Mouse (Mus musculus) midbrain, postnatal 0 days (tissue): ENCODE measurements at regions not wholly inside any gene's neighbourhood (a gene's known extent, or its start where the extent isn't known, plus 50 kb on each side); places are given as distances from the start of the nearest gene placed in this dataset.

ENCODE experiments used
- ATAC-seq: fragments of 200-750 bp; cut with Nextera tagmentation; 2 replicates; pipeline ENCODE4 v1.8.0; 2017; ENCODE audit warnings: moderate number of reproducible peaks, mild to moderate bottlenecking, moderate TSS enrichment, moderate library complexity; ENCODE audit not compliant: low FRiP score
- DNase-seq: peaks from one replicate; pipeline ENCODE4 v3.0.0-alpha.2; 2015; ENCODE audit warnings: low spot score
- H3K27ac ChIP-seq: fragments of 300-500 bp; sonication (generic); 2 replicates; pipeline ENCODE4 v1.5.1; 2014; ENCODE audit warnings: low read depth, mild to moderate bottlenecking, low read length, mixed read lengths
- H3K27me3 ChIP-seq: fragments of 300-500 bp; sonication (generic); 2 replicates; pipeline ENCODE4 v1.6.1; 2014; ENCODE audit warnings: low read length, control low read depth, mixed read lengths; ENCODE audit not compliant: insufficient read depth
- H3K36me3 ChIP-seq: fragments of 300-500 bp; sonication (generic); 2 replicates; pipeline ENCODE4 v1.6.1; 2014; ENCODE audit warnings: low read length, control low read depth, mixed read lengths; ENCODE audit not compliant: insufficient read depth
- H3K4me1 ChIP-seq: fragments of 300-500 bp; sonication (generic); 2 replicates; pipeline ENCODE4 v1.6.1; 2014; ENCODE audit warnings: mild to moderate bottlenecking, control low read depth, antibody characterized with exemption, low read length, mixed read lengths; ENCODE audit not compliant: insufficient read depth
- H3K4me2 ChIP-seq: fragments of 300-500 bp; sonication (generic); 2 replicates; pipeline ENCODE4 v1.6.1; 2014; ENCODE audit warnings: low read depth, mild to moderate bottlenecking, low read length, mixed read lengths; ENCODE audit not compliant: poor library complexity, severe bottlenecking
- H3K4me3 ChIP-seq: fragments of 300-500 bp; sonication (generic); 2 replicates; pipeline ENCODE4 v1.5.1; 2014; ENCODE audit warnings: low read depth, mild to moderate bottlenecking, low read length, moderate library complexity
- H3K9ac ChIP-seq: fragments of 300-500 bp; sonication (generic); replicated peaks from 2 replicates; pipeline ENCODE4 v1.6.1; 2014; ENCODE audit warnings: mild to moderate bottlenecking, low read length, moderate library complexity, mixed read lengths; ENCODE audit not compliant: poor library complexity, severe bottlenecking
- H3K9me3 ChIP-seq: fragments of 300-500 bp; sonication (generic); 2 replicates; pipeline ENCODE4 v1.6.1; 2016; ENCODE audit warnings: low read length, control low read depth
- CTCF ChIP-seq: IDR thresholded peaks from 2 replicates; pipeline ENCODE4 v1.5.1; 2016; ENCODE audit warnings: antibody characterized with exemption, mild to moderate bottlenecking
- WGBS: fragments of 180-500 bp; shearing (Covaris S2); extraction: QIAGEN DNeasy Blood & Tissue Kit; methylation state at CpG from one replicate; pipeline ENCODE4 v1.1.7; 2014; 5-methylcytosine and 5-hydroxymethylcytosine counted together

DNA sequence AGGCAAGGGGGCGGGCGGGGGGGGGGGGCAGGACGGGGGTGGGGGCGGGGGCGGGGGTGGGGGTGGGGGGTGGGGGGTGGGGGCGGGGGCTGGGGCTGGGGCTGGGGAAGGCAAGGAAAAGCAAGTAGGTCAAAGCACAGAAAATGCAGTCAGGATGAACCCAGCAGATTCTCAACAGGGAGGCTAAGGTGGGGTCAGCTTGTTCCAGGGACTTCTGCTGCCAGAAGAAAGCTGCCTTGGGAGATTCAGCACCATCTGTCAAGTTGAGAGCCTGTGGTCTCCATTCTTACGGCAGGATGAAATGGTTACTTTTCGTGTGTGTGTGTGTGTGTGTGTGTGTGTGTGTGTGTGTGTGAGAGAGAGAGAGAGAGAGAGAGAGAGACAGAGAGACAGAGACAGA lies 61.7 kb upstream of the Phyhipl start:
- Histone ChIP-seq H3K9me3 (no peaks in the 10 kb centered on the region), H3K4me3 (no peak overlapping the region), H3K27me3 (no peaks in the 10 kb centered on the region), H3K36me3 (no peaks in the 10 kb centered on the region), H3K4me2 (peak overlapping the region; percentile 18; the same call in 1 of the 2 replicates), H3K4me1 (no peaks in the 10 kb centered on the region), H3K27ac (no peak overlapping the region), H3K9ac (no peak overlapping the region)
- no peak for TF ChIP-seq CTCF
- 11% methylated on average over 2 of the region's 8 CpGs for WGBS
- DNase-seq = peak; percentile 58
- no peak for ATAC-seq

DNA sequence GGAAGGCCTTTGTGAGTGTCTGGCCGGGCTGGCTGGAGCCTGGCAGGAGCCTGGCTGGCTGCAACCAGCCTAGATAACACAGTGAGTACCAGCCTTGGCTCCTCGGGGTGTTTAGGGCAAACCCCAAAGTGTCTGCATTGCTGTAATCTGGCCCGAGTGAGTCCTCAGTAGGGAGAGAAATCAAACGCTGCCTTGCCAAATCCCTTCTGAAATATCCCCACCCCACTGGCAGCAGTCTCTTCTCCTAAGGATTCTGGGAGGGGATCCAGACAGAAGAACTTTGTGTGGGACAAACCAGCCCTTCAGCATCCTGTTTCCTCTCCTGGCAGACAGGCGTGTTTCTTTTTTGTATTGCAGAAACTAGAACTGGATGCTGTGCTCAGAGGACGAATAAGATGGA lies 61.3 kb upstream of the Phyhipl start:
- Histone ChIP-seq H3K4me2 (no peak overlapping the region), H3K27ac (peak overlapping the region; percentile 47; the same call in 1 of the 2 replicates), H3K4me1 (no peaks in the 10 kb centered on the region), H3K4me3 (no peak overlapping the region), H3K9ac (no peak overlapping the region), H3K27me3 (no peaks in the 10 kb centered on the region), H3K9me3 (no peaks in the 10 kb centered on the region), H3K36me3 (no peaks in the 10 kb centered on the region)
- DNase-seq (peak; percentile 91), ATAC-seq (peak; percentile 68)
- 7% methylated on average over 6 of the region's 6 CpGs for WGBS
- no peak for TF ChIP-seq CTCF

DNA sequence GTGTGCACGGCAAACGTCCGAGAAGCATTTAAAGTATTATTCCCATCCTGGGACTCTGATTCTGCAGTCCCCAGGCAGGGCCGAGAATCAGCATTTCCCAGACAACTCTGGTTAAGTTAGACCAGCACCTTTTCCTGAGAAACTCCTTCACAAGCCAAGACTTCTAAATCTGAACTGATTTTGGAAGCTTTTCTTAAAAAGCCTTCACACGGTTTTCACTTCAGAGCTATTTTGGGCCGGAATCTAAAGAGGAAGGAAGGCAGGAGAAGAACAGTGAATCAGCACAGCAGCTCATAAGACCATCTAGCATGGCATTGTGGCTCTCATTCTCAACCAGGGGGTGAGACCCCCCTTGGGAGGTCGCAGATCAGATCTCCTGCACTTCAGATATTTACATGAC lies 57.5 kb upstream of the Phyhipl start:
- Histone ChIP-seq H3K9me3 (no peaks in the 10 kb centered on the region), H3K4me3 (no peak overlapping the region), H3K4me1 (no peaks in the 10 kb centered on the region), H3K36me3 (no peaks in the 10 kb centered on the region), H3K27me3 (no peaks in the 10 kb centered on the region), H3K9ac (no peak overlapping the region), H3K27ac (no peak overlapping the region), H3K4me2 (no peak overlapping the region)
- ATAC-seq = no peak
- DNase-seq = no peak
- TF ChIP-seq CTCF = no peak
- 86% methylated on average over 7 of the region's 7 CpGs for WGBS

DNA sequence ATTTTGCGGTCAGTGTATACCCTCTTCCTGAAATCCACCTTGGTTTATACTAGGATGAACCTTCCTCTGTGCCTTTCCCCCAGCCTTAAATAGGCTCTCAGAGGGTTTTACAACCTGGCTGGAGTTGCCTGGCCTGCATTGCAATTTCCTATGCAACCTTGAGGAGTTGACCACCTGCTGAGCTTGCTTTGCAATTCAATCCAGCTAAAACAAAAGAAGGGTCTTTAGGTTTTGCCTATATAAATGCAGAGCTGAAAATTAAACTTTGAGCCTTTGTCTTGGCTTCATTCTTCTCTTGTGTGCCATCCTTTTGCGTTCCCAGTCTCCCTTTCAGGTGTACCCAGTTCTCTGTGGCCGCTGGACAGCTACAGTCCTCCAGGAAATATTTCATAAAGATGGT lies 53.0 kb upstream of the Phyhipl start:
- ATAC-seq = no peak
- Histone ChIP-seq H3K27me3 (no peaks in the 10 kb centered on the region), H3K9me3 (no peaks in the 10 kb centered on the region), H3K36me3 (no peaks in the 10 kb centered on the region), H3K9ac (no peak overlapping the region), H3K4me3 (no peak overlapping the region), H3K4me2 (no peak overlapping the region), H3K27ac (no peak overlapping the region), H3K4me1 (no peaks in the 10 kb centered on the region)
- TF ChIP-seq CTCF = no peak
- 51% methylated on average over 3 of the region's 3 CpGs for WGBS
- no peak for DNase-seq
